Mouse (Mus musculus) liver, adult 2 months (tissue): ENCODE measurements at regions not wholly inside any gene's neighbourhood (a gene's known extent, or its start where the extent isn't known, plus 50 kb on each side); places are given as distances from the start of the nearest gene placed in this dataset.

Experiments
- CTCF ChIP-seq: fragments of 200-500 bp; IDR thresholded peaks from 2 replicates; pipeline ENCODE4 v1.5.1; 2011; ENCODE audit warnings: low read depth, low read length, control low read depth
- POLR2A ChIP-seq: fragments of 200-500 bp; IDR thresholded peaks from 2 replicates; pipeline ENCODE4 v1.6.1; 2011; ENCODE audit warnings: low read length, control low read depth; ENCODE audit not compliant: insufficient read depth; ENCODE audit errors: extremely low read depth

- TF ChIP-seq CTCF (no peak), POLR2A (no peak)
Observed at GRCm38 (mm10) chr4:55634946-55635511, 102.8 kb upstream of the Klf4 start.
